Mouse (Mus musculus) liver, embryonic 14.5 days (tissue): ENCODE measurements around the gene Uba2.

Experiments used
- CTCF ChIP-seq: IDR thresholded peaks from 2 replicates; pipeline ENCODE4 v1.5.1; 2016; ENCODE audit warnings: antibody characterized with exemption, low read depth, control low read depth
- EP300 ChIP-seq: IDR thresholded peaks from 2 replicates; pipeline ENCODE4 v1.6.1; 2016; ENCODE audit warnings: antibody characterized with exemption, low read depth

DNA sequence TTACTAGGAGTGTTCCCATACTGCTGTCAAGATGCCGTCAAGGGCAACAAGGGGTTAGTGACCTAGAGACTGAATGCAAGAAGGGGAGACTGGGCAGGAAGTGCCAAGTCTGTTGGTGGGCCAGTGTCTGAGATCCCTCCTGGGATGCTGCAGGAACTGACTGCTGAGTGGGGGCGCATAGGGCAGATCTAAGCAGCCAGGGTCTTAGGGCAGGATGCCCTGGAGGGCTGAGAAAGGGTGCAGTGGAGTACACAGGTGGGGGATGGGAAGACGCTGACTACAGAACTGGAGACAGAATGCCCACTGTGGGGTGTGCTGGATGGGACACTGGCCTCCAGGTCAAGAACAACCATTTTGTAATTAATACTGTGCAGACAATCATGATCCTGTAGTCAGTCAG is 14.4 kb upstream of the Uba2 start:
- TF ChIP-seq CTCF (no peak), EP300 (no peak)
